Mouse (Mus musculus) induced T-regulatory cell, adult 2 months (primary cell): ENCODE results near the gene Crybb2.

ENCODE experiments used
- DNase-seq: peaks from one replicate; pipeline ENCODE4 v3.0.0-alpha.2; 2012; ENCODE audit warnings: low read depth

Crybb2 gene

GRCm38 (mm10) chr5:113070017-113070416, at the start of gene Crybb2:
Gene Crybb2, minus strand, starts transcription at chr5:113070117.
- no peak for DNase-seq

- no peak for DNase-seq
Measured at GRCm38 (mm10) chr5:113119291-113119690, 49.4 kb upstream of the Crybb2 start.

- DNase-seq, result no peak
Measured at GRCm38 (mm10) chr5:113118695-113119094, 48.8 kb upstream of the Crybb2 start.

GRCm38 (mm10) chr5:113117361-113117760, 47.4 kb upstream of the Crybb2 start:
- DNase-seq, result no peak

- DNase-seq, result no peak
Measured at GRCm38 (mm10) chr5:113115896-113116295, 46.0 kb upstream of the Crybb2 start.

- no peak for DNase-seq
Measured at GRCm38 (mm10) chr5:113114264-113115225, 44.6 kb upstream of the Crybb2 start.

- DNase-seq, result no peak
Measured at GRCm38 (mm10) chr5:113113120-113113519, 43.2 kb upstream of the Crybb2 start.

GRCm38 (mm10) chr5:113111336-113111735, 41.4 kb upstream of the Crybb2 start:
- DNase-seq, result no peak

- no peak for DNase-seq
Measured at GRCm38 (mm10) chr5:113110929-113111328, 41.0 kb upstream of the Crybb2 start.

- peak; percentile 46 for DNase-seq
Measured at GRCm38 (mm10) chr5:113109651-113110050, 39.7 kb upstream of the Crybb2 start.

- no peak for DNase-seq
Measured at GRCm38 (mm10) chr5:113108165-113108764, 38.3 kb upstream of the Crybb2 start.

GRCm38 (mm10) chr5:113107709-113108108, 37.8 kb upstream of the Crybb2 start:
- no peak for DNase-seq

GRCm38 (mm10) chr5:113106594-113106993, 36.7 kb upstream of the Crybb2 start:
- DNase-seq, result no peak

- no peak for DNase-seq
Measured at GRCm38 (mm10) chr5:113105481-113105880, 35.6 kb upstream of the Crybb2 start.

GRCm38 (mm10) chr5:113105035-113105434, 35.1 kb upstream of the Crybb2 start:
- no peak for DNase-seq

GRCm38 (mm10) chr5:113102455-113102854, 32.5 kb upstream of the Crybb2 start:
- DNase-seq, result no peak

GRCm38 (mm10) chr5:113101457-113101856, 31.5 kb upstream of the Crybb2 start:
- no peak for DNase-seq

GRCm38 (mm10) chr5:113100422-113100821, 30.5 kb upstream of the Crybb2 start:
- DNase-seq, result no peak

- peak; percentile 82 for DNase-seq
Measured at GRCm38 (mm10) chr5:113099546-113099945, 29.6 kb upstream of the Crybb2 start.

- no peak for DNase-seq
Measured at GRCm38 (mm10) chr5:113097551-113097950, 27.6 kb upstream of the Crybb2 start.

GRCm38 (mm10) chr5:113095456-113095855, 25.5 kb upstream of the Crybb2 start:
- no peak for DNase-seq

GRCm38 (mm10) chr5:113092406-113092805, 22.5 kb upstream of the Crybb2 start:
- DNase-seq, result no peak

- DNase-seq, result peak; percentile 51
Measured at GRCm38 (mm10) chr5:113091162-113091561, 21.2 kb upstream of the Crybb2 start.
